In genomic region chr11:57658751-57659150, GRCm38 (mm10) we compare ENCODE assay signal across 24 mouse cellular contexts.
"Had no signal": no experiment of that assay in that cellular context is flagged by ENCODE, and none has a peak within 500 bp of the region (broad histone marks: within the 10 kb centered on the region; RNA-seq: fewer than 3 reads in every experiment).

No protein-coding gene starts in this region.

- H3K4me2 ChIP-seq: limb, embryonic 13.5 days; lung, embryonic 15.5 days; midbrain, embryonic 13.5 days; neural tube, embryonic 13.5 days had no signal

- H3K36me3 ChIP-seq: limb, embryonic 10.5 days; lung, embryonic 15.5 days; midbrain, embryonic 13.5 days; neural tube, embryonic 13.5 days had no signal

- H3K9me3 ChIP-seq: limb, embryonic 10.5 days; limb, embryonic 13.5 days; liver, embryonic 15.5 days; lung, embryonic 15.5 days; midbrain, embryonic 10.5 days; midbrain, embryonic 13.5 days; neural tube, embryonic 13.5 days had no signal

- H3K4me3 ChIP-seq: layer of hippocampus, adult 2 months; limb, embryonic 10.5 days; limb, embryonic 13.5 days; liver, embryonic 12.5 days; liver, embryonic 15.5 days; lung, embryonic 15.5 days; megakaryocyte, embryonic 14.5 days; midbrain, embryonic 10.5 days; midbrain, embryonic 13.5 days; myocyte; neural tube, embryonic 13.5 days had no signal

- DNase-seq: kidney, adult 11 months; kidney, adult 8-10 months; layer of hippocampus, adult 9-11 months; liver; lung, adult 18-20 months; lung, postnatal 10 days; lung, postnatal 36 days; retina, postnatal 1 day; right cerebral cortex, postnatal 25 days; spleen, adult 18-20 months; thymus, adult 2 months had no signal

- H3K9ac ChIP-seq: limb, embryonic 13.5 days; lung, embryonic 15.5 days; midbrain, embryonic 13.5 days; neural tube, embryonic 13.5 days had no signal

- ATAC-seq: liver, embryonic 12.5 days; midbrain, embryonic 13.5 days; midbrain, embryonic 16.5 days had no signal

- H3K27ac ChIP-seq: layer of hippocampus, adult 2 months; limb, embryonic 10.5 days; limb, embryonic 13.5 days; lung, embryonic 15.5 days; midbrain, embryonic 10.5 days; midbrain, embryonic 13.5 days; neural tube, embryonic 13.5 days; stomach, postnatal 0 days had no signal

- H3K27me3 ChIP-seq: limb, embryonic 13.5 days; liver, embryonic 12.5 days; liver, embryonic 15.5 days; lung, embryonic 15.5 days; neural tube, embryonic 13.5 days had no signal
